Mouse (Mus musculus) kidney, adult 2 months (tissue): Measurements from ENCODE around the gene Snap91. TPM values are rescaled to one million over a fixed set of nuclear protein-coding genes. Genes with fewer than 3 reads are reported as not detected.

ENCODE experiments used
- DNase-seq: peaks from one replicate; pipeline ENCODE4 v3.0.0; 2021
- H3K27ac ChIP-seq: fragments of 200-500 bp; 2 replicates; pipeline ENCODE4 v1.5.1; 2012; ENCODE audit warnings: low read depth, low read length, control low read depth, inconsistent platforms; ENCODE audit not compliant: insufficient read depth
- H3K27me3 ChIP-seq: fragments of 200-500 bp; replicated peaks from 2 replicates; pipeline ENCODE4 v1.6.1; 2012; ENCODE audit warnings: mild to moderate bottlenecking, moderate library complexity, low read length, inconsistent platforms; ENCODE audit not compliant: control insufficient read depth, insufficient read depth
- H3K36me3 ChIP-seq: fragments of 200-500 bp; 2 replicates; pipeline ENCODE4 v1.6.1; 2012; ENCODE audit warnings: mild to moderate bottlenecking, moderate library complexity, low read length, inconsistent platforms; ENCODE audit not compliant: control insufficient read depth, insufficient read depth
- H3K4me1 ChIP-seq: fragments of 200-500 bp; 2 replicates; pipeline ENCODE4 v1.6.1; 2011; ENCODE audit warnings: low read length; ENCODE audit not compliant: control insufficient read depth, insufficient read depth
- H3K4me3 ChIP-seq: fragments of 200-500 bp; 2 replicates; pipeline ENCODE4 v1.5.1; 2011; ENCODE audit warnings: mild to moderate bottlenecking, low read depth, low read length, control low read depth; ENCODE audit not compliant: insufficient read depth
- CTCF ChIP-seq: fragments of 200-500 bp; conservative IDR thresholded peaks from 2 replicates; pipeline ENCODE4 v1.5.1; 2011; ENCODE audit warnings: low read depth, mild to moderate bottlenecking, control low read depth, low read length, moderate library complexity, mixed read lengths; ENCODE audit not compliant: insufficient read depth, insufficient read length
- POLR2A ChIP-seq: fragments of 200-500 bp; IDR thresholded peaks from one replicate; pipeline ENCODE4 v1.6.1; 2011; ENCODE audit warnings: low read depth, low read length, control low read depth
- WGBS: fragments of 180-500 bp; shearing (Covaris S2); methylation state at CpG from one replicate; pipeline ENCODE4 v1.1.7; 2018; 5-methylcytosine and 5-hydroxymethylcytosine counted together
- polyA plus RNA-seq: library from polyadenylated mRNA; depleted of rRNA; stranded (reverse); fragments of >200 nt; gene quantifications from 2 replicates; pipeline ENCODE4 v1.2.3, GENCODE M21; 2012; rRNA removed

Snap91 gene
- polyA plus RNA-seq = 3.4 and 4.1 TPM in 2 replicates

DNA sequence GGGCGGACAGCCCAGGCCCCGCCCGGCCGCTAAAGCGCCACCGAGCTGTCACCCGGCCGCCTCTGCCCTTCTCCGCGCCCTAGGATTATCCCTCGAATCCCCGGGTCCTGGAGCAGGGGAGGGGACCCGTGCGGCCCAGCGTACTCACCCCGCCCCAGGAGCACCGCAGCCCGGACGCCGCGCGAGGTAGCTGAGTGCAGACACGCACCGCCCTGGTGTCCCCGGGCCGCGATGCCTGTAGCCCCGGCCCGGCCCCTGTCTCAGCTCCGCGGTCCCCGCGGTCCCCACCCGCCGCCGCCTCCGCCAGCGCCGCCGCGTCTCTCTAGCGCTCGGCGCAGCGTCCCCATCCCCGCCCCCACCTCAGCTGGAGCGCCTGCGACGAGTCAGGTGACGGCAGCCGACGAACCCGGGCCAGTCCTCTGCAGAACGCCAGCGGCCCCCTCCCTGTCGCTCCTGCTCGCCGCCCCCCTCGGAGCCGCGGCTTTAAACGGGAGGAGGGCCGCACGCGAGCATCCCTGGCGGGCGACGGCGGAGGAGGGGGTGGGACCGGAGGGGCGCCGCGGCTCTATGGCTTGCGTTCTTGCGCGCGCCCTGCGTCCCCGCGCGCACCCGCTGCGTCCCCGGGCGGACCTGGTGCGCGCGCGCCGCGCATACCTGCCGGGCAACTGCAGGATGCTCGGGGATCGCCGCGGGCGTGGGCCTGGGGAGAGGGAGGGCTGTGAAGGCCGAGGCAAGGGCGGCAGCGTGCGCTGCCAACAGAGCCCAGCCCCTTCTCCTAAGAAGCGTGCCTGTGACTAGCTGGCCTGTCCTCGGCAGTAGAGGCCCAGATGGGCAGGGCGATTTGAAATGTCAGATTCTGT, at the start of gene Snap91:
Gene Snap91, minus strand, starts transcription at position 542 of the 860 bp plus-strand sequence.
- peak within 1 kb of the TSS; percentile 47 for H3K4me3 ChIP-seq
- TF ChIP-seq POLR2A = no peak
- peak; percentile 11 for DNase-seq
- 1% methylated on average over 104 of the region's 104 CpGs for WGBS
- no peak within 1 kb of the TSS for H3K27ac ChIP-seq
- H3K36me3 ChIP-seq = no peaks in the 10 kb centered on the region
- H3K4me1 ChIP-seq = no peaks in the 10 kb centered on the region
- H3K27me3 ChIP-seq = peaks cover 4% of the 10 kb centered on the region; the same call in 1 of the 2 replicates

DNA sequence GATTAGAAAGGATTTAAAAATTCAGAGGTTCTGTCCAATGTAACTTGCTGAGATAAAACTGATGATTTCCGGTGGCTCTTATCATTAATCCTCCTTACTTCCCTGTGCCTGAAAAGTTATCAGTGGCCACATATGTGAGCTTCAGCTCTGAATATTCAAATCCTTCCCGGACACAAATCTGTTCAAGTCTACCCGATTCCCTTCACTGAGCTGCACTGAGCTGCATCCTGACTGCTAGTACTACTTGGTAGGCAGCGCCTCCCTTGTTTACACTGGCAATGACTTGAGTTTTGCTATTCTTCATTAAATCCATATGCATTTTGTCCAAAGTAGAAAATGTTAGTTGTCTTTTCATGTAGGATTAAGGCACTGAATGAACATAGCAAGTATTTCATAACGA, 46.1 kb upstream of the Snap91 start:
- Histone ChIP-seq H3K36me3 (no peaks in the 10 kb centered on the region), H3K4me1 (0 out of 2 replicates have a peak, but pooled peaks cover 5% of the 10 kb centered on the region), H3K4me3 (no peak overlapping the region), H3K27ac (no peak overlapping the region), H3K27me3 (no peaks in the 10 kb centered on the region)
- WGBS = 55% methylated on average over 5 of the region's 5 CpGs
- TF ChIP-seq CTCF = no peak
- no peak for TF ChIP-seq POLR2A
- no peak for DNase-seq

DNA sequence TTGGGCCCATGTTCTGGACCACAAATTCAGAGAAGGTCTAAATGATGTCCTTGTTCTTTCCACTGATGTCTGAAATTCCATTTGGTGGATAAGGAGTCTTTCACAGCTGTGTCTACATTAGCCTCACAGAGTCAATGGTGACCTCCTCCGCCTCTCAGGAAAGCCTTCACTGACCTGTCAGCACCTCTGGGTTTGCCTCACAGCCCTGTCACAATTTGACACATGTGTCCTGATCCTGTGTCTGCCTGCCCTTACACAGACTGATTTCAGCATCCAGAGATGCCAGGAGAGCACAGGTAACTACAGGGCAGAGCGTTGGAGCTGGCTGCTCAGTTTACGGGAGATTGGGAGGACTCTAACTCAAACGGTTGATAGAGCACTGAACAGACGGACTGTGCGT, 45.2 kb upstream of the Snap91 start:
- no peak overlapping the region for H3K27ac ChIP-seq
- H3K4me3 ChIP-seq = no peak overlapping the region
- no peaks in the 10 kb centered on the region for H3K36me3 ChIP-seq
- no peaks in the 10 kb centered on the region for H3K4me1 ChIP-seq
- TF ChIP-seq CTCF (no peak), POLR2A (no peak)
- no peaks in the 10 kb centered on the region for H3K27me3 ChIP-seq
- 65% methylated on average over 6 of the region's 6 CpGs for WGBS
- DNase-seq = no peak

DNA sequence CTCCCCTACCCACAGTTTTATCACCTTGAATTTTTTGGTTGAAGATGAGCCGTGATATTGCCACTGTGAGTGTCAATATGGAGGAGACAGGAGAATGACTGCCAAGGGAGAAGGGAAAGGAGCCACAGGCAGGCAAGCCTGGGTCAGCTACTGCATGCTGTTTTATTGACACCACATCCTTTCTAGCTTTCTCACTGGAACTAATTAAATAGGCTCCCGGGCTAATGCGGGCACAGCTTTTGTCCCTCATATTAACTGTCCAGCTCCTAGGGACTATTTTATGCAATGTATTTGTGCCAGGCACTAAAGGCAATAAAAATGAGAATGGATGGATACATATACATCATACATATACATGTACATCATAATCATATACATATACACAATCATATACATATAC, 42.0 kb upstream of the Snap91 start:
- no peaks in the 10 kb centered on the region for H3K27me3 ChIP-seq
- no peaks in the 10 kb centered on the region for H3K36me3 ChIP-seq
- no peaks in the 10 kb centered on the region for H3K4me1 ChIP-seq
- DNase-seq = no peak
- WGBS = 46% methylated on average over 3 of the region's 3 CpGs
- no peak overlapping the region for H3K27ac ChIP-seq
- TF ChIP-seq CTCF (no peak), POLR2A (no peak)
- no peak overlapping the region for H3K4me3 ChIP-seq

DNA sequence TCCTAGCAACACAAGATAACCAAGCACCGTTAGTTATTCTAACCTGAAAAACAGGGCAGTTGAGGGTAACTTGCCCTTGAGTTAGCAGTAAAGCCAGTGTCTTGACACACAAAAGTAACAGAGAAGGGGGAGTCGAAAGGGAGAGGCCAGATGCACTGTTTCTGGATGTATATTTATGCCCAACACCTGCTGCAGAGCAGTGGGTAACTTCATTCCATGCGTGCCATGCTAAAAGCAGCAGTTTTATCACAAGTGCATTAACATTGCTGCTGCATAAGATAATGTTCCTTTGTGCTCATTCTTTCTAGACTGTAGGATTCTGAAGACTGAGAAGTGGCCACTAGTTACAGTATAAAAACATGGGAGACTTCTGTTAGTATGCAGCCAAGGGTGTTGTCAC, 36.1 kb upstream of the Snap91 start:
- Histone ChIP-seq H3K27me3 (no peaks in the 10 kb centered on the region), H3K36me3 (no peaks in the 10 kb centered on the region), H3K4me3 (no peak overlapping the region), H3K4me1 (no peaks in the 10 kb centered on the region), H3K27ac (no peak overlapping the region)
- TF ChIP-seq POLR2A (no peak), CTCF (no peak)
- DNase-seq = no peak
- WGBS = 71% methylated on average over 3 of the region's 3 CpGs

DNA sequence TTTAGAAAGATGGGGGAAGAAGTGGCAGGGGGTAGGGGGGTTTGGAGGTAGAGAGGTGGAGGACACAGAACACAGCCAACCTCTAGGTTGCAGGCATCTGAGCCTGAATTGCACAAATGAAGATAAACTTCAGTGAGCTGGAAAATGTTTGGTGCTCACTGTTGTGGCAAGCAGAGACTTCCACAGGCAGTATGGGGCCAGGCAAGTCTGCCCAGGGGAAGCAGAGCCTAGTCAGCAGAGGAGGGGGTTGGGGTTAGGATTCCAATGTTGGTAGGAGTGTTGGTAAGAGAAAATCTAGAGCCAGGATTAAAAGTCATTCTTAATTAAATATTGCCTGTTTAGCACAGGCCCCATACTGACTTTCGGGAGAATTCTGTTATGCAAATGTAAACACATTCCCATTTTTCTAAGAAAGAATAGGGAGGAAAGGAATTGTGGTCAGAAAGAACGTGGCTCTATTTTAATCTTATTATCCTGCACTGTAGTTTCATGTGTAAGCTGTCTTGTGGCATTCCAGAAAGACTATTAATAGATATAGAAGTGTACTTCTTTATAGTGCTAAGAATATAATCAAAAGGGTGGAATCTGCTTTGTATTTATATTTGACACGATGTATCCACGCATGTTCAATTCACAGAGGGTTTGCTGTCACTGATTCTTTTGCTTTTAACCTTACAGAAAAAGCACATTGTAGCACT, 19.2 kb upstream of the Snap91 start:
- no peak for TF ChIP-seq CTCF
- no peak for TF ChIP-seq POLR2A
- Histone ChIP-seq H3K36me3 (no peaks in the 10 kb centered on the region), H3K4me3 (no peak overlapping the region), H3K27ac (no peak overlapping the region), H3K4me1 (no peaks in the 10 kb centered on the region), H3K27me3 (no peaks in the 10 kb centered on the region)
- no peak for DNase-seq
- 63% methylated on average over 4 of the region's 4 CpGs for WGBS
